Mouse (Mus musculus) hematopoietic stem cell, adult 5-6 weeks (primary cell): ENCODE measurements at regions not wholly inside any gene's neighbourhood (a gene's known extent, or its start where the extent isn't known, plus 50 kb on each side); places are given as distances from the start of the nearest gene placed in this dataset.

Experiments
- ATAC-seq, 2 experiments: fragments of 125-278 bp in 1 of 2; replicated peaks in 1 of 2; 2 replicates each; pipeline ENCODE4 v1.8.0; 2016 to 2017; ENCODE audit warnings: inconsistent platforms in 2 of 2, mild to moderate bottlenecking in 2 of 2, moderate number of reproducible peaks in 2 of 2, low read depth in 1 of 2, moderate TSS enrichment in 1 of 2; ENCODE audit not compliant: low FRiP score in 2 of 2, poor library complexity in 2 of 2, severe bottlenecking in 2 of 2, insufficient read depth in 1 of 2, low TSS enrichment in 1 of 2

DNA sequence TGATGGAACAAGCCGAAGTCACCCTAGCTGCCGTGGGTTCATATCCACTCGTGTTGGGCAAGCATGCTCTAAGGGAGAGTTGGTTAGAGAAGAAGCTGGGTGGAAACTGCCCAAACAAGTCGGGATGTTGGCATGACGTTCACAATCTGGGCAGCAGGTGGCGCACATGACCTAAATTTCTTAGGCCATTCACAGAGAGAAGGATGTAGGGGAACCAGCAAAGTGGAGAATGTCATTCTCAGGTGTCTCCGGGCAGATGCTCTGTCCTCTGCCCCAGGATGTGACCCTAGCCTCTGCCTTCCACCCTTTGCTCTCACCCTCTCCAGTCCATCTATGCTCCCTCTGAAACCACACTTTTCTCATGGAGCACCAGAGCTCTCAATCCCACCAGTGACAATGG lies 63.7 kb upstream of the Arntl start:
- ATAC-seq = peak; percentile 60 to 63

DNA sequence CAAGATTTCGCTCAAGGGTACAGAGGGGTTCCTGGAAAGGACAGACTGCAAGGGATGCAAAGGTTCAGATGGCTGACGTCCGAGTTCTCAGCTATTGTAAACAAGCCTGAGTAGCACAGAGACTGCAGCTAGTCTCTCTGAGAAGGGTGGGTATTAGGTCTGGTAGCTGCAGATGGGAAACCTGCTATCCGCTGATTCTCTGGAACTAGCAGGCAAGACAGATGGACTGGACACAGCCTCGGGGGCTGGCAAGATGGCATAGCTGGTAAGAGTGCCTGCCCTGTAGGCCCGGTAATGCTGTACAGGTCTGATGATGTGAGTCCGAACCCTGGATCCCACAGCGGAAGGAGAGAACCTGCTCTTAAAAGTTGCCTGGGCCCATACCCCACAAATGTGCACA lies 62.2 kb upstream of the Arntl start:
- no peak for ATAC-seq

DNA sequence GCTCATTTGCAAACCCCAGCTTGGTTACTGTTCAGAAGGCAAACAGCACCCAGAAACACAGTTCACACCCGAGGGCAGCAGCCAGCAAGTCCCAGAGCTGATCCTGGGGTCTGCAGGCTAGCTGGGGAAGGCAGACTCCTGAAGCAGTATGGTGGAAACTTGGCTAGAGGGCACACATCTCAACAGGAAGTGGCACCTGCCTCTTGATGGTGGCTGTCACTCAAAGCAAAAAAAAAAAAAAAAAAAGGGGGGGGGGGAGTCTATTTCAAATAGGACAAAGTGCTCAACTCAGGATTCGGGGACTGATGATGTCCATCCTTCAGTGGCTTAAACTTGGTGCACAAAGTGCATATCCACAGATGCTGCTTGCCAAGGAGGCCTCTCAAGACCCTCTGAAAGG lies 61.2 kb upstream of the Arntl start:
- ATAC-seq = no peak

DNA sequence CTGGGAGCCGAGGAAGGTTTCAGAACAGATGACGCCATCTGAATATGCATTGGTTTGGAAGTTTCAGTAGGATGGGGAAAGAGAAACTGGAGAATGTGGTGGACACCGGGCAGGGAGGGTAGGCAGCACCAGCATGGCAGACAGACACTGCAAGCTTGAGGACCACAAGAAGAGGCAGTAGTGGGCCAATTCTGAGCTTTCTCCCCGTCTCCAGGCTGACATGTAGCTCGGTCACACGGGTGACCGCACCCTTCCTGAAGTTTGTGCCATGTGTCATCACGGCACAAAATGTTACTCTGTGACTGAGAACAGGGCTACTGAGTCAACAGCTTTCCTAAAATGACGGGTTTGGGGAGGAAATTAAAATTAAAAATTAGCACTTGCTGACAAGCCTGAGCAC lies 60.7 kb upstream of the Arntl start:
- ATAC-seq = no peak

DNA sequence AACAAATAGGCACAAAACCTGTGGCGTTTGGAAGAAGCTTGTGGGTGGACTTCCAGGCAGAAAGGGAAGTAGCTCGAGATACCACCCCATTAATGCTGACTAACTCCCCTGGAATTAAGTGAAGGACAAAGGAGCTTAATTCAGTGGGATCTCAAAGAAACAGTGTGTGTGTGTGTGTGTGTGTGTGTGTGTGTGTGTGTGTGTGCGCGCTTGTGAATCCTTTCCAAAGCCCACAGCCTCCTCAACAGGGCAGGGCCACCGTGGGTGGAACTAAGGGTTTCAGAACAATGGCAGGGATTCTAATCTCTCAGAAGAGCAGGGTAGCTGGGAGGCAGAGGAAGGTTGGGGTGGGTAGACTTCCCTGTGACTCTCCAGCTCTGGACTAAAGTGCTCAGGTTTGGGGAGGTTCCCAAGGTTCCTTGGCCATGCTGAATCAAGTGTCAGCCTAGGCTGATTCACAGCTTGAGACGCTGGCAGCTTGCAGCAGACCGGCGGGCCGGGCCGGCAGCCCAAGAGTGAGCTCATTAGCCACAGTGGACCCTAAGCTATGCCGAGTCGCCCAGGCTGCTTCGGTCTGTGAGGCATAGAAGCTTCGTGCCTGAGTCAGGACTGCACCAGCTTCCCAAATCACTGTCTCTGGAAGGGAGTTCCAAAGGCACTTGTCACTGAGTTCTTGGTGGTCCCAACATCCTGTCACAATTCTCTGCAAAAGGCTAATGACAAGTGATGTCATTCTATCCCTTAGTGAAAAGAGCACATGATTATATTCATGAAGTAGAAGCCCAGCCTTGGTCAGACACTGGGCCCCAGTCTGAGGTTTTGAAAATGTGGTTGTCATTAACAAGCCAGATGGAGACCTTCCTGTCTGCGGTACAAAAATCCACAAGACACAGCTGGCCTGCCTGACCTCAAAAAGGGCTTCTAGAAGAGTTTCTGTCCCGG lies 59.6 kb upstream of the Arntl start:
- peak; percentile 59 to 74 for ATAC-seq

DNA sequence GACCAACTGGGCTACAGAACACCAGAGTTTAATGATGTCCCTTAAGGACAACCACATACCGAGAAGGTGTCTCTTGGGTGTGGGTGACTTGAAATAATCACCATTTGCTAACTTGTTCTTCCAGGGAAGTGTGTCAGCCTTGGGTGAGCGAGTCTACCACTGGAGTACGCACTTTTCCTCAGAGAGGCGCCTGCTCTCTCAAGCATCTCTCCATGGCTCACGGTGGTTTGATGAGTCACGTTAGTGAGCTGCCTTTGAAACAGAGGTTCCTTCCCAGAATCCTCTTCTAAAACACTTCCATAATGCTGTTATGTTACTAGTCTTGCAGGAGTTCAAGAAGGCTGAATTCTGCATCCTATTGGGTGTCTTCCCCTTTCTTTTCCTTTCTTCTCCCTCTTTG lies 58.6 kb upstream of the Arntl start:
- ATAC-seq = no peak

DNA sequence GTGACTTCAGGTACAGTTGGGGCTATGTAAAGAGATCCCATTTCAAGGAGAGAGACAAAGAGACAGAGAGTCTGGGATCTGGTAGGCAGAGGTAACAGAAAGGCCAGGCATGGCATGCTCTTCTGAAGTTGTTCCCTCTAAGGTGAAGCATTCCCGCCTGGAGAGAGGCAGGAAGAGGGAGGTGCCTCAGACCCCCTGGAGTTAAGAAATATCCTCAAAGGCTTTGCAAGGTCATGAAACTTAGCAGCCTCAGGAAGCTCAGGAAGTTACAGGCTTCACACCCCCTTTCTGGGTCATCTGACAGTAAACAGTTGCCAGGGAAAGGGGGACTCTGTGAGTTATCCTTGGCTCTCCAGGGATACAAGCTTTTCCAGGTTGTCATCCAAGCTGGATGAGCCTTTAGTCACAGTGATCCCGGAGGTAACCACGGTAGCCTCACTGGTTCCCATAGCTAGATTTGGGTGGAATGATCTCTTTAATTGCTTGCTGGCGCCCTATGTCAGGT lies 57.2 kb upstream of the Arntl start:
- ATAC-seq = no peak

DNA sequence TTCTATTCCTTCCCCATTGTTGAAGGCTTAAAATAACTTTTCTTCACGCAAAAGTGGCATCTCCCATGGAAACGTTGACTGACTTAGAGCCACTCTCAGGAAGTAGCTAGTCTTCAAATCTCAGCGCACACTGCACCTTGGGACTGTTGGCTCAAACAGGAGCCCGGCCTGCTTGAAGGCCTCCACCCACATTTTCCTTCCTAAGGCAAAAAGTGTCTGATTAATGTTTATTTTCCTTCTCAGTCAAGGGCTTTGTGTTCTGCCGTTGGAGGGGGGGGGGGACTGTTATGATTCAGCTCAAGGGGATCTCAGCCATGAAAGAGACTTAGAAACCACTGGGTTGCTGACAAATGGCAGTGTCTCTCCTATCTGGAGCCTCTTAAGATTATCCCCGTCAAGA lies 56.5 kb upstream of the Arntl start:
- no peak for ATAC-seq

DNA sequence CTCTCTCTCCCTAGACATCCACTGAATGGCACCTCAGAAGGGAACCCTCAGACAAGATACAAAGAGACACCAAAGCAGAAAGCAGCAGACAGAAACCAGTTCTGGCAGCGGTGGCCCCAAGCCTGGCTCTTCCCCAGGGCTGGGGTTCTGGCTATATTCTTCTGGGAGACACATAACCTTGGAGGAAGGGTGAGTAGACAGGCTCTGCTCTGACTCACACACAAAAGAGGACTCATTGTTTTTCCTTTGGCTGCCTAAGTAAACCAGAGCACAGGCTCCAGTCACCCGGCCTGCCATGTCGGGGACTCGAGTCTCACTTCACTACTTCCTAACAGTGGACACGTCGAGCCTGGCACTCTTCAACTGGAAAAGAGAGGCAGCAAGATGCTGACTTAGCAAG lies 55.8 kb upstream of the Arntl start:
- ATAC-seq = no peak

DNA sequence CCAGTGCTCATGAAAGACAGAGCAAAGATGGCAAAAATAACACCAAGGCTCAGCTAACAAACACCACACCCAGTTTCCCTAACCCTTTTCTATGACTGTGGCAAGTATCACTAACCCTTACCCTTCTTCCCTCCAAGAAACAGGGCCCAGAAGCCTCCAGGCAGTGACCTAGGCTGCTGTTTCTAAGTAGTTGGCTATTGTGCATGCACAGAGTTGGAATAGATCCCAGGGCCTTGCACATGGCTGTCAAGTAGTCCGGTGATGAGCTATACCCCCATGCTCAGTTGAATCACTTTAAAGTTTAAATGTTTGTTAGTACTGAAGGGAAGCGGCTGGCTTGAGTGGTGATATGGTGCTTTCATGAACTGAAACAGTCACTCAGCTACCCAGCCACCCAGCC lies 53.9 kb upstream of the Arntl start:
- no peak for ATAC-seq

DNA sequence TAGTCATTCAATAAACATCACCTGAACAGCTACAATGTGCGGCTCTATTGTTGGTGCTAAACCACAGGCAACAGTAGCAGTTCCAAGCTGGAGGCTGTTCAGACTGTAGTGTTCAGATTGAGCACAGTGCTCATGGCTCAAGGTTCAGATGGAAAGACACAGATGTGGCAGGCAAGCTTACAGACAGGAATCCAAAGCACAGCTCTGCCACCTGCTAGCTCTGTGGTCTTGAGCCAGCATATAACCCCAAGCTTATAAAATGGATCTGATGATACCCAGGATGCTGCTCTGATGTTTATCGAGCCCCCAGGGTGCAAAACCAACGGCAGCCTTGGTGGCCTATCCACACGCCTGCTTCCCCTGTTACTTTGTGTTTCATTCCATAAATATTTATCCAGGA lies 53.2 kb upstream of the Arntl start:
- no peak for ATAC-seq

DNA sequence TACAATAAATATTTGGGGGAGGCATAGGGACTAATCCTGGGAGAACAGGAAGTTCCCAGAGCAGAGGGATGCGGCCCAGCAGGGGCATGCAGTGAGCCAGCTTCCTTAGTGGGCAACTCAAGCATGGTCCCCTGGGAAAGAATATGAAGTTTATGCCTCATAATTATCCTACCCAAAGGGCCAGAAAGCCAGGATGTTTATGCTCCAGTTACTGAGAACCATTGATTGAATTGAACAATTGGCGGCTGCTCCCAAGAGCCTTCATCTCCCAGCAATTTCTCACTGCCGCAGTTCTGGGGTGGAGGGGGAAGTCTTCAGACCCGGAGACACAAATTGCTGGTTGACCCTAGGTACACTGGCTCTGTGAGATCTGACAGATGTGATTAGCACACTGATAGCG lies 50.9 kb upstream of the Arntl start:
- no peak for ATAC-seq

DNA sequence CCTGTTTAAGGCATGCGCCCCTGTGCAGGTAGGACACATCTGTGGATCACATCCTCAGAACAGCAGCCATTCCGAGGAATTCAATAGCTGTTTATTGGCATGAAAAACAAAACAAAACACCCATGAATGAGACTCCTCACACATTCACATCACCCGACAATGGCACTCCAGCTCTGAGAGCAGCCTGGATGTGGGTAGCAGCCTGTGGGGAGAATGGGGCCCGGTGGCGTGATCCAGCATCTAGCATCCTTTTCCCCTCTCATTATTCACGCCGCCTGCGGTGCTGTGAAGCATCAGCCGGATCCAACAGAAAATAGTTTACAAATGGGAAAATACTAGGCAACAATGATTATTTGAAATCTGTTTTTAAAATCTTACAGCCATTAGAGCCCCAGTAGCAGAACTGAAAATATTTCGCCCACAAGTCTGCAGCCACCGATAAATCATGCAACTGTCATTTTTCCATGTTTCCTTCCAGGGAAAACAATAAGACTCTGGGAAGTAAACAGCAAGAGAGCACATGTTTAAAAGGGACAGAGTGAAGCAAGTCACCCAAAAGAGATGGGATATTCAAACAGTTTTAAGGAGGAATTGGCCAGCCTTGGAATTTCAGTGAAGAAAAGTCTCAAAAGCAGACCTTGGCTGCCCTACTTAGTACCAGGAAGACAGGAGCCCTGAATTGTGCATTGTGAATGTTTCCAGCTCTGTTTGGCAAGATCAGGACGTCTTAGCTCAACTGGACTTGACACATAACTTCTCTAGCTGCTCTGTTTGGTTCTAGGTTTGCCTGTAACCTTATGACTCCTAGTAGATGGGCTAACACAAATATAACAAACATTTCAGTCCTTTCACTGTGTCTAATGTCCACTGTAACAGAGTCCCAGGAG lies 50.2 kb upstream of the Arntl start:
- no peak for ATAC-seq
